Mouse (Mus musculus) liver, embryonic 13.5 days (tissue): ENCODE measurements around the gene Palmd. TPM values are rescaled to one million over a fixed set of nuclear protein-coding genes. Genes with fewer than 3 reads are reported as not detected.

Experiments used
- ATAC-seq: fragments of 200-750 bp; cut with Nextera tagmentation; 2 replicates; pipeline ENCODE4 v1.8.0; 2017; ENCODE audit warnings: low read depth, mild to moderate bottlenecking, moderate number of reproducible peaks, moderate library complexity
- DNase-seq: peaks from one replicate; pipeline ENCODE4 v3.0.0; 2022
- H3K27ac ChIP-seq: fragments of 300-500 bp; sonication (generic); 2 replicates; pipeline ENCODE4 v1.5.1; 2015; ENCODE audit warnings: moderate library complexity, mild to moderate bottlenecking, inconsistent platforms
- H3K27me3 ChIP-seq: fragments of 300-500 bp; sonication (generic); 2 replicates; pipeline ENCODE4 v1.6.1; 2015; ENCODE audit warnings: mild to moderate bottlenecking, inconsistent platforms
- H3K36me3 ChIP-seq: fragments of 300-500 bp; sonication (generic); 2 replicates; pipeline ENCODE4 v1.6.1; 2015; ENCODE audit warnings: mild to moderate bottlenecking, inconsistent platforms
- H3K4me1 ChIP-seq: fragments of 300-500 bp; sonication (generic); replicated peaks from 2 replicates; pipeline ENCODE4 v1.6.1; 2015; ENCODE audit warnings: inconsistent platforms
- H3K4me2 ChIP-seq: fragments of 300-500 bp; sonication (generic); 2 replicates; pipeline ENCODE4 v1.6.1; 2015; ENCODE audit warnings: inconsistent platforms, mild to moderate bottlenecking, moderate library complexity
- H3K4me3 ChIP-seq: fragments of 300-500 bp; sonication (generic); replicated peaks from 2 replicates; pipeline ENCODE4 v1.5.1; 2015; ENCODE audit warnings: mild to moderate bottlenecking, inconsistent platforms
- H3K9ac ChIP-seq: fragments of 300-500 bp; sonication (generic); 2 replicates; pipeline ENCODE4 v1.6.1; 2015; ENCODE audit warnings: mild to moderate bottlenecking, inconsistent platforms
- H3K9me3 ChIP-seq: fragments of 300-500 bp; sonication (generic); replicated peaks from 2 replicates; pipeline ENCODE4 v1.6.1; 2016; ENCODE audit warnings: inconsistent platforms
- WGBS: fragments of 180-500 bp; shearing (Covaris S2); methylation state at CpG from one replicate; pipeline ENCODE4 v1.1.7; 2015; ENCODE audit not compliant: insufficient replicate concordance; 5-methylcytosine and 5-hydroxymethylcytosine counted together
- polyA plus RNA-seq: library from polyadenylated mRNA; unstranded; fragments of >200 nt; fragmentation: Nextera tagmentation; extraction: Ambion mirVana; gene quantifications from 2 replicates; pipeline ENCODE4 v1.2.1, GENCODE M21; 2015

Gene Palmd
- polyA plus RNA-seq, 1 experiment from 2014 or later = 3.2 TPM

- DNase-seq = no peak
Measured at GRCm38 (mm10) chr3:116981811-116982575, 13.2 kb upstream of the Palmd start.

GRCm38 (mm10) chr3:116969786-116970185 lies 999 bp upstream of the Palmd start:
- no peak overlapping the region for H3K9ac ChIP-seq

More at GRCm38 (mm10) chr3:116981811-116982575, 13.2 kb upstream of the Palmd start:
- H3K4me1 ChIP-seq = no peaks in the 10 kb centered on the region
- H3K27ac ChIP-seq = no peak overlapping the region
- 48% methylated on average over 9 of the region's 9 CpGs for WGBS
- no peaks in the 10 kb centered on the region for H3K27me3 ChIP-seq
- no peaks in the 10 kb centered on the region for H3K9me3 ChIP-seq
- H3K9ac ChIP-seq = no peak overlapping the region
- H3K4me3 ChIP-seq = no peak overlapping the region
- no peak overlapping the region for H3K4me2 ChIP-seq
- no peak for ATAC-seq
- no peaks in the 10 kb centered on the region for H3K36me3 ChIP-seq

GRCm38 (mm10) chr3:116969003-116969402 lies 216 bp upstream of the Palmd start:
- Histone ChIP-seq H3K4me3 (peak overlapping the region; percentile 41; the same call in 1 of the 2 replicates), H3K4me1 (no peaks in the 10 kb centered on the region), H3K9ac (no peak overlapping the region), H3K9me3 (no peaks in the 10 kb centered on the region), H3K36me3 (no peaks in the 10 kb centered on the region), H3K27ac (no peak overlapping the region), H3K27me3 (no peaks in the 10 kb centered on the region), H3K4me2 (peak overlapping the region; percentile 40)
- 26% methylated on average over 5 of the region's 5 CpGs for WGBS
- ATAC-seq = no peak
- no peak for DNase-seq

More at GRCm38 (mm10) chr3:116969786-116970185, 999 bp upstream of the Palmd start:
- Histone ChIP-seq H3K27me3 (no peaks in the 10 kb centered on the region), H3K9me3 (no peaks in the 10 kb centered on the region), H3K4me1 (no peaks in the 10 kb centered on the region), H3K4me2 (no peak overlapping the region), H3K4me3 (no peak overlapping the region), H3K27ac (no peak overlapping the region), H3K36me3 (no peaks in the 10 kb centered on the region)
- WGBS = 65% methylated on average over 5 of the region's 5 CpGs
- ATAC-seq (no peak), DNase-seq (no peak)

GRCm38 (mm10) chr3:116967967-116968366 lies 820 bp downstream of the Palmd start, which contains the start of gene 4930455H04Rik:
Gene 4930455H04Rik, plus strand, starts transcription at chr3:116968267.
- Histone ChIP-seq H3K4me1 (no peaks in the 10 kb centered on the region), H3K9me3 (no peaks in the 10 kb centered on the region), H3K27me3 (no peaks in the 10 kb centered on the region), H3K9ac (peak within 1 kb of the TSS; percentile 41; the same call in 1 of the 2 replicates), H3K27ac (no peak within 1 kb of the TSS; the same call in 1 of the 2 replicates), H3K4me2 (peak within 1 kb of the TSS; percentile 40), H3K4me3 (peak within 1 kb of the TSS; percentile 41), H3K36me3 (no peaks in the 10 kb centered on the region)
- DNase-seq (no peak), ATAC-seq (no peak)
- 48% methylated on average over 4 of the region's 4 CpGs for WGBS

GRCm38 (mm10) chr3:116967436-116967835 lies 1.4 kb downstream of the Palmd start:
- Histone ChIP-seq H3K9me3 (no peaks in the 10 kb centered on the region), H3K27ac (no peak overlapping the region), H3K4me1 (no peaks in the 10 kb centered on the region), H3K4me3 (no peak overlapping the region), H3K4me2 (peak overlapping the region; percentile 21), H3K36me3 (no peaks in the 10 kb centered on the region), H3K27me3 (no peaks in the 10 kb centered on the region), H3K9ac (no peak overlapping the region)
- no peak for DNase-seq
- no peak for ATAC-seq
- WGBS = 69% methylated on average over 6 of the region's 6 CpGs

GRCm38 (mm10) chr3:116966800-116967199 lies 2.0 kb downstream of the Palmd start:
- no peaks in the 10 kb centered on the region for H3K36me3 ChIP-seq
- H3K27ac ChIP-seq = no peak overlapping the region
- no peaks in the 10 kb centered on the region for H3K27me3 ChIP-seq
- 58% methylated on average over 6 of the region's 6 CpGs for whole genome bisulfite sequencing
- H3K9me3 ChIP-seq = no peaks in the 10 kb centered on the region
- H3K4me3 ChIP-seq = no peak overlapping the region
- no peak overlapping the region for H3K9ac ChIP-seq
- no peak for ATAC-seq
- H3K4me1 ChIP-seq = no peaks in the 10 kb centered on the region
- DNase-seq = no peak
- H3K4me2 ChIP-seq = peak overlapping the region; percentile 21; the same call in 1 of the 2 replicates

GRCm38 (mm10) chr3:116966225-116966624 lies 2.6 kb downstream of the Palmd start:
- no peaks in the 10 kb centered on the region for H3K27me3 ChIP-seq
- H3K4me1 ChIP-seq = no peaks in the 10 kb centered on the region
- no peak overlapping the region for H3K27ac ChIP-seq
- H3K36me3 ChIP-seq = no peaks in the 10 kb centered on the region
- ATAC-seq (no peak), DNase-seq (no peak)
- WGBS = 14% methylated on average over 4 of the region's 4 CpGs
- no peak overlapping the region for H3K9ac ChIP-seq
- H3K4me2 ChIP-seq = no peak overlapping the region
- H3K9me3 ChIP-seq = no peaks in the 10 kb centered on the region
- H3K4me3 ChIP-seq = no peak overlapping the region

- WGBS = 81% methylated on average over 9 of the region's 9 CpGs
Measured at GRCm38 (mm10) chr3:116964426-116964825, 4.4 kb downstream of the Palmd start.

GRCm38 (mm10) chr3:116963213-116963612 lies 5.6 kb downstream of the Palmd start:
- no peaks in the 10 kb centered on the region for H3K36me3 ChIP-seq
- DNase-seq (no peak), ATAC-seq (no peak)
- no peak overlapping the region for H3K4me2 ChIP-seq
- WGBS = 59% methylated on average over 4 of the region's 4 CpGs
- H3K4me3 ChIP-seq = no peak overlapping the region
- no peaks in the 10 kb centered on the region for H3K27me3 ChIP-seq
- H3K9ac ChIP-seq = no peak overlapping the region
- H3K27ac ChIP-seq = no peak overlapping the region
- H3K4me1 ChIP-seq = no peaks in the 10 kb centered on the region
- H3K9me3 ChIP-seq = no peaks in the 10 kb centered on the region

More at GRCm38 (mm10) chr3:116964426-116964825, 4.4 kb downstream of the Palmd start:
- Histone ChIP-seq H3K9me3 (no peaks in the 10 kb centered on the region), H3K27ac (no peak overlapping the region), H3K36me3 (no peaks in the 10 kb centered on the region), H3K4me3 (no peak overlapping the region), H3K27me3 (no peaks in the 10 kb centered on the region), H3K9ac (no peak overlapping the region), H3K4me1 (no peaks in the 10 kb centered on the region), H3K4me2 (no peak overlapping the region)
- DNase-seq (no peak), ATAC-seq (no peak)

- H3K9ac ChIP-seq = no peak overlapping the region
- no peak for ATAC-seq
- no peaks in the 10 kb centered on the region for H3K27me3 ChIP-seq
- 74% methylated on average over 15 of the region's 15 CpGs for WGBS
- H3K4me2 ChIP-seq = no peak overlapping the region
- H3K4me1 ChIP-seq = no peaks in the 10 kb centered on the region
- no peak for DNase-seq
- H3K27ac ChIP-seq = no peak overlapping the region
- H3K9me3 ChIP-seq = no peaks in the 10 kb centered on the region
- H3K36me3 ChIP-seq = no peaks in the 10 kb centered on the region
- H3K4me3 ChIP-seq = no peak overlapping the region
Measured at GRCm38 (mm10) chr3:116961354-116962142, 7.2 kb downstream of the Palmd start.

GRCm38 (mm10) chr3:116960414-116960813 lies 8.4 kb downstream of the Palmd start:
- Histone ChIP-seq H3K9ac (no peak overlapping the region), H3K9me3 (no peaks in the 10 kb centered on the region), H3K36me3 (no peaks in the 10 kb centered on the region), H3K27ac (no peak overlapping the region), H3K4me1 (no peaks in the 10 kb centered on the region), H3K4me2 (no peak overlapping the region), H3K4me3 (no peak overlapping the region), H3K27me3 (no peaks in the 10 kb centered on the region)
- DNase-seq = no peak
- 80% methylated on average over 2 of the region's 2 CpGs for WGBS
- no peak for ATAC-seq
